Mouse (Mus musculus) stomach, postnatal 0 days (tissue): ENCODE data around the gene Pianp. TPM values are rescaled to one million over a fixed set of nuclear protein-coding genes. Genes with fewer than 3 reads are reported as not detected.

Experiments used
- ATAC-seq: fragments of 200-750 bp; cut with Nextera tagmentation; 2 replicates; pipeline ENCODE4 v1.8.0; 2017; ENCODE audit not compliant: low FRiP score, low TSS enrichment
- DNase-seq: peaks from one replicate; pipeline ENCODE4 v3.0.0-alpha.2; 2016; ENCODE audit warnings: low spot score
- H3K27ac ChIP-seq: fragments of 300-500 bp; sonication (generic); replicated peaks from 2 replicates; pipeline ENCODE4 v1.5.1; 2014; ENCODE audit warnings: mild to moderate bottlenecking, control low read depth
- H3K27me3 ChIP-seq: fragments of 300-500 bp; sonication (generic); 2 replicates; pipeline ENCODE4 v1.6.1; 2014; ENCODE audit warnings: low read length; ENCODE audit not compliant: control insufficient read depth, insufficient read depth
- H3K36me3 ChIP-seq: fragments of 300-500 bp; sonication (generic); 2 replicates; pipeline ENCODE4 v1.6.1; 2014; ENCODE audit warnings: low read length, mixed read lengths; ENCODE audit not compliant: control insufficient read depth, insufficient read depth
- H3K4me1 ChIP-seq: fragments of 300-500 bp; sonication (generic); replicated peaks from 2 replicates; pipeline ENCODE4 v1.6.1; 2014; ENCODE audit warnings: antibody characterized with exemption; ENCODE audit not compliant: control insufficient read depth, insufficient read depth
- H3K4me2 ChIP-seq: fragments of 300-500 bp; sonication (generic); replicated peaks from 2 replicates; pipeline ENCODE4 v1.6.1; 2014; ENCODE audit warnings: low read depth, mild to moderate bottlenecking, control low read depth, moderate library complexity
- H3K4me3 ChIP-seq: fragments of 300-500 bp; sonication (generic); 2 replicates; pipeline ENCODE4 v1.5.1; 2014; ENCODE audit warnings: low read depth, low read length, control low read depth
- H3K9ac ChIP-seq: fragments of 300-500 bp; sonication (generic); 2 replicates; pipeline ENCODE4 v1.6.1; 2014; ENCODE audit warnings: mild to moderate bottlenecking, low read length, control low read depth, mixed read lengths
- H3K9me3 ChIP-seq: fragments of 300-500 bp; sonication (generic); 2 replicates; pipeline ENCODE4 v1.6.1; 2016; ENCODE audit warnings: low read length; ENCODE audit not compliant: control insufficient read depth
- CTCF ChIP-seq: IDR thresholded peaks from 2 replicates; pipeline ENCODE4 v1.5.1; 2016; ENCODE audit warnings: antibody characterized with exemption, low read depth, mild to moderate bottlenecking, moderate library complexity
- EP300 ChIP-seq: optimal IDR thresholded peaks from 2 replicates; pipeline ENCODE3; 2016; ENCODE audit warnings: antibody characterized with exemption
- WGBS: fragments of 180-500 bp; shearing (Covaris S2); extraction: QIAGEN DNeasy Blood & Tissue Kit; methylation state at CpG from one replicate; pipeline ENCODE4 v1.1.7; 2014; 5-methylcytosine and 5-hydroxymethylcytosine counted together
- polyA plus RNA-seq: library from polyadenylated mRNA; unstranded; fragments of >200 nt; fragmentation: Nextera tagmentation; extraction: Ambion mirVana; gene quantifications from 2 replicates; pipeline ENCODE4 v1.2.1, GENCODE M21; 2015

Gene Pianp
- polyA plus RNA-seq, 1 experiment from 2014 or later: 3.1 TPM

DNA sequence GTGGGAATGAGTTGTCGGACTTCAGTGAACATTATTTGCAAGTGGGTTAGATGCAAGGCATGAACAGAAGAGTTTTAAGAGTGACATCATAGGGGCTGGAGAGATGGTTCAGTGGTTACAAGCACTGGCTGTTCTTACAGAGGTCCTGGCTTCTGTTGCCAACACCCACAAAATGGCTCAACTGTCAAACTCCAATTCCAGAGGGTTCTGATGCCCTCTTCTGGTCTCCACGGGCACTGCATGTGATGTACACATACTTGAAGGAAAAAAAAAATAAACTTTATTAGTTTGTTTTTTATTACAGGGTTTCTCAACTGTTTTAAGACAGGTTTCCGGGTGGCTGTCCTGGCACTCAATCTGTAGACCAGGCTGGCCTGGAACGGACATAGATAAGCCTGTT lies 28.7 kb upstream of the Pianp start:
- 76% methylated on average over 4 of the region's 4 CpGs for WGBS
- H3K4me2 ChIP-seq: no peak overlapping the region
- no peaks in the 10 kb centered on the region for H3K36me3 ChIP-seq
- no peak for ATAC-seq
- TF ChIP-seq CTCF (peak; percentile 69), EP300 (no peak)
- H3K4me1 ChIP-seq: 0 out of 2 replicates have a peak, but pooled peaks cover 6% of the 10 kb centered on the region
- no peak overlapping the region for H3K4me3 ChIP-seq
- H3K27ac ChIP-seq: no peak overlapping the region
- no peaks in the 10 kb centered on the region for H3K9me3 ChIP-seq
- no peaks in the 10 kb centered on the region for H3K27me3 ChIP-seq
- H3K9ac ChIP-seq: no peak overlapping the region
- peak; percentile 50 for DNase-seq

DNA sequence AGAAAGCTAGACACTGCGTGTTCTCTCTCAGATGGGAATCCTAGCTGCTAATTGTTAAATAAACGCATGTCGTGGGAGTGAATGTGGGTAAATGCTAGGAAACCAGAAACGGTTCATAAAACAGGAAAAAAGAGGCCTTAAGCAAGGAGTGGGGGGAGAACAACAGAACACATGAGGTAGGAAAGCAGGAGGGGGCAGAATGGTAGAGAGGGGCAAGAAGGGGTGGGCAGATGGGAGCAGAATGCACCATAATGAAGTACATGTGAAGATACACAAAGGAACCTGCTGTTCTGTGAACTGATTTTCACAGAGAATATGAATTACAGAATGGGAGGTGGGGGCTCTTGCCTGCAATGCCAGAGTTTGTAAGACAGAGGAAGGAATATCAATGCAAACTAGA lies 4.3 kb upstream of the Pianp start:
- no peak overlapping the region for H3K4me2 ChIP-seq
- TF ChIP-seq CTCF (no peak), EP300 (no peak)
- WGBS: 65% methylated on average over 4 of the region's 4 CpGs
- H3K36me3 ChIP-seq: no peaks in the 10 kb centered on the region
- DNase-seq: no peak
- peaks cover 2% of the 10 kb centered on the region; the same call in 1 of the 2 replicates for H3K4me1 ChIP-seq
- H3K4me3 ChIP-seq: no peak overlapping the region
- no peaks in the 10 kb centered on the region for H3K9me3 ChIP-seq
- no peak overlapping the region for H3K27ac ChIP-seq
- no peak overlapping the region for H3K9ac ChIP-seq
- no peak for ATAC-seq
- peaks cover 6% of the 10 kb centered on the region; the same call in 1 of the 2 replicates for H3K27me3 ChIP-seq

DNA sequence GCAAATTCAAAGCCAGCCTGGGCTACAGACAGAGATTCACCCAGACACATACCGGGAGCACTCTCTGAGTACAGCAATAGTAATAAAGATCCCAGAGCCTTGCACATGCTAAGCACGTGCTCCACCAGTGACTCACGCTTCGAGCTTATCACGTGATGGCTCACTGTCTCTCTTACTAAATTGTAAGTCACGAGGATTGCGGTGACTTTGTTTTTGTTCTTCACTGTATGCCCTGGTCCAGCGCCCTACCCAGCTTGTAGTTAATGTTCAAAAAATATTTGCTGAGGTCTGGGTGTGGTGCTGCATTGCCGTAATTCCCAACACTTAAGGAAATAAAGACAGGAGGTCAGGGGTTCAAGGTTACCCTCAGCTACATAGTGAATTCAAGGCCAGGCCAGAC lies 3.1 kb upstream of the Pianp start:
- peak; percentile 56 for ATAC-seq
- Histone ChIP-seq H3K36me3 (no peaks in the 10 kb centered on the region), H3K4me2 (no peak overlapping the region), H3K4me1 (peaks cover 2% of the 10 kb centered on the region; the same call in 1 of the 2 replicates), H3K4me3 (no peak overlapping the region), H3K9me3 (no peaks in the 10 kb centered on the region), H3K9ac (no peak overlapping the region), H3K27me3 (peaks cover 7% of the 10 kb centered on the region; the same call in 1 of the 2 replicates), H3K27ac (no peak overlapping the region)
- 54% methylated on average over 9 of the region's 9 CpGs for WGBS
- TF ChIP-seq CTCF (no peak), EP300 (no peak)
- peak; percentile 38 for DNase-seq

DNA sequence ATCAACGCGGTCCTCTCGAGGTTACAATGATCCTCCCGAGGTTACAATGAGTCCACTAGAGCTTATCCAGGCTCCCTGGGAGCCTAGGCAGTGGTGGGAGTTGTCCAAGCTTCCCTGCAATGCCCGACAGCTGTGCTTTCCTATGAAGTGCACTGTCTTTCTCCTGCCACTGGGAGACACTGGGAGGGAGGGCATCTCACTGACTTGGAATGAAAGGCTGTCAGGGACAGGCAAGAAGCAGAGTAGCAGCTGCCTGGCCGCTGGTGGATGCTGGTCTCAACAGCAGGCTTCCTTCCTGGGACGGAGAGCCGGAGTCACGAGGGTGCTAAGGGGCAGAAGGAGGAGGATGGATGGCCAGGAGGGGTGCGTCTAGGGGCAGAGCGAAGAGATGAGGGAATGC lies 2.6 kb upstream of the Pianp start:
- Histone ChIP-seq H3K27ac (no peak overlapping the region), H3K27me3 (peaks cover 7% of the 10 kb centered on the region; the same call in 1 of the 2 replicates), H3K9ac (peak overlapping the region; percentile 23; the same call in 1 of the 2 replicates), H3K4me1 (peaks cover 2% of the 10 kb centered on the region; the same call in 1 of the 2 replicates), H3K9me3 (no peaks in the 10 kb centered on the region), H3K4me3 (no peak overlapping the region), H3K36me3 (no peaks in the 10 kb centered on the region), H3K4me2 (no peak overlapping the region)
- peak; percentile 24; the same call in 1 of the 2 replicates for ATAC-seq
- 10% methylated on average over 11 of the region's 11 CpGs for WGBS
- peak; percentile 46 for TF ChIP-seq CTCF
- TF ChIP-seq EP300: no peak
- DNase-seq: no peak

DNA sequence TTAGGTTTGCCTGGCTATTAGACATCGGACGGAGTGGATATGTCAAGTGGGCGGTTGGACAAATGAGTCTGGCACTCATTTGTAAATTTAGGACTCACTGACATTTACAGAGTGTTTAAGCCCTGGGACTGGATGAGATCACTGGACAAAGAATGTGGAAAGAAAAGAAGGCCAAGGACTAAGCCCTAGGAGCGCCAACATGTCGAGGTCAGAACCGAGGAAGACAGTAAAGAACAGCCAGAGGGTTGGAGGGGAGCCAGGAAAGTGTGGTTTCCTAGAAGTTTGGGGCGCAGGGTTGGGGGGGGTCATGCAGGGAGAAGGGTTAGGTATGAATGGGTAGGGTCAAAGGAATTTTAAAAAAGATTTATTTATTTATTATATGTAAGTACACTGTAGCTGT lies 1.2 kb upstream of the Pianp start:
- 53% methylated on average over 7 of the region's 7 CpGs for WGBS
- H3K27me3 ChIP-seq: peaks cover 7% of the 10 kb centered on the region; the same call in 1 of the 2 replicates
- H3K9ac ChIP-seq: no peak overlapping the region
- ATAC-seq: no peak
- DNase-seq: no peak
- H3K36me3 ChIP-seq: no peaks in the 10 kb centered on the region
- H3K9me3 ChIP-seq: no peaks in the 10 kb centered on the region
- no peak overlapping the region for H3K4me3 ChIP-seq
- H3K27ac ChIP-seq: no peak overlapping the region
- peaks cover 2% of the 10 kb centered on the region; the same call in 1 of the 2 replicates for H3K4me1 ChIP-seq
- TF ChIP-seq CTCF: no peak
- no peak for TF ChIP-seq EP300
- H3K4me2 ChIP-seq: no peak overlapping the region

DNA sequence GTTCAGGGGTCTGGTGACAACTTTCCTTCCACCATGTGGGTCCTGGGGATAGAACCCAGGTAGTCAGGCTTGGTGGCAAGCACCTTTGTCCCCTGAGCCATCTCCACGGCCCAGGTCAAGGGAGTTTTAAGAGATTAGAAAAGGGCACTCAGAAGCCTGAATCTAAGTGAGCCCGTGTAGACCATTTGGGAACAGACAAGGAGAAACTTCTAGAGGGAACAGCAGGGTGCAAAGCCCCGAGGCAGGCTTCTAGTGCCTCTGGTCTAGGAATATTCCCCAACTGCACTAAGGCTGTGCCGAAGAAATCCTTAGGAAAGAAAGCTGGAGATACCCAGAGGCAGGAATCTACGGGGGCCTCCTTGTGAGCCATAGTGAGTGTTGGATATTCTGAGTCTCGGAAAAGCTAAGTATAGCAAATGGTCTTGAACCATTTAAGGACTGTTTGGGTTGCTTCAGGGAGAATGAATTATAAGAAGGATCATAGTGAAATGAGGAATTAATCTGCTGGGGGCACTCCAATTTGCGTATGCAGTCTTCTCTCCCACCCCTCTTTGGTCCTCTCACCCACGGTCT lies 577 bp upstream of the Pianp start:
- Histone ChIP-seq H3K4me1 (peaks cover 2% of the 10 kb centered on the region; the same call in 1 of the 2 replicates), H3K36me3 (no peaks in the 10 kb centered on the region), H3K27ac (no peak overlapping the region), H3K4me2 (peak overlapping the region; percentile 97), H3K9ac (no peak overlapping the region), H3K27me3 (peaks cover 7% of the 10 kb centered on the region; the same call in 1 of the 2 replicates), H3K4me3 (no peak overlapping the region), H3K9me3 (no peaks in the 10 kb centered on the region)
- DNase-seq (no peak), ATAC-seq (no peak)
- no peak for TF ChIP-seq EP300
- TF ChIP-seq CTCF: no peak
- WGBS: 44% methylated on average over 8 of the region's 8 CpGs
